In genomic region chr11:118469509-118470160, GRCm38 (mm10) we compare ENCODE assay signal across 9 mouse cellular contexts. TPM values are rescaled to one million over a fixed set of nuclear protein-coding genes. Genes with fewer than 3 reads are reported as not detected.
A peak's percentile ranks its signal among the peaks of the same experiment; 100 is the strongest.
DNase-seq lines count a peak whose midpoint lies in the region; ATAC-seq and TF ChIP-seq lines count a peak whose summit lies in the region.
"Had no signal": no experiment of that assay in that cellular context is flagged by ENCODE, and none has a peak within 500 bp of the region (broad histone marks: within the 10 kb centered on the region; RNA-seq: fewer than 3 reads in every experiment).

No protein-coding gene starts in this region.

- H3K4me2 ChIP-seq in heart, embryonic 16.5 days (ENCODE audit: low read depth, low read length), result no peak overlapping the region
- no peak overlapping the region for H3K4me2 ChIP-seq in heart, embryonic 11.5 days
- H3K4me2 ChIP-seq in midbrain, embryonic 13.5 days (replicated peaks), result no peak overlapping the region
- H3K4me2 ChIP-seq in midbrain, embryonic 11.5 days, result no peak overlapping the region
- H3K4me2 ChIP-seq in liver, embryonic 13.5 days, result peak overlapping the region; percentile 28; the same call in 1 of the 2 replicates

- no peak for ATAC-seq in heart, embryonic 16.5 days (replicated peaks; ENCODE audit: extremely low read depth, insufficient read depth, low FRiP score)
- ATAC-seq in heart, embryonic 11.5 days (replicated peaks; ENCODE audit: insufficient number of reproducible peaks, low FRiP score, low TSS enrichment), result no peak
- ATAC-seq in midbrain, embryonic 13.5 days, result no peak
- no peak for ATAC-seq in midbrain, embryonic 11.5 days (ENCODE audit: low FRiP score)
- no peak for ATAC-seq in liver, embryonic 13.5 days (ENCODE audit: low read depth)

- TF ChIP-seq CTCF in small intestine, adult 2 months (IDR thresholded peaks at IDR 0.05; ENCODE audit: extremely low read depth, insufficient read length, insufficient replicate concordance, low read depth, low read length), result no peak

- H3K9ac ChIP-seq in heart, embryonic 16.5 days (ENCODE audit: low read length), result no peak overlapping the region; the same call in 1 of the 2 replicates
- no peak overlapping the region for H3K9ac ChIP-seq in heart, embryonic 11.5 days (ENCODE audit: low read depth, low read length)
- no peak overlapping the region for H3K9ac ChIP-seq in midbrain, embryonic 13.5 days (replicated peaks)
- H3K9ac ChIP-seq in midbrain, embryonic 11.5 days (ENCODE audit: low read length), result no peak overlapping the region
- H3K9ac ChIP-seq in liver, embryonic 13.5 days, result peak overlapping the region; percentile 26; the same call in 1 of the 2 replicates

- H3K4me3 ChIP-seq in heart, embryonic 16.5 days (ENCODE audit: low read length), result no peak overlapping the region
- no peak overlapping the region for H3K4me3 ChIP-seq in heart, embryonic 11.5 days (ENCODE audit: low read depth, low read length)
- no peak overlapping the region for H3K4me3 ChIP-seq in midbrain, embryonic 13.5 days (replicated peaks)
- H3K4me3 ChIP-seq in midbrain, embryonic 11.5 days (ENCODE audit: low read depth, low read length), result no peak overlapping the region
- H3K4me3 ChIP-seq in liver, embryonic 13.5 days (replicated peaks), result no peak overlapping the region
- H3K4me3 ChIP-seq in small intestine, adult 2 months (ENCODE audit: low read depth, low read length), result peak overlapping the region; percentile 16; the same call in 1 of the 2 replicates

- no peaks in the 10 kb centered on the region for H3K36me3 ChIP-seq in heart, embryonic 16.5 days (ENCODE audit: control insufficient read depth, insufficient read depth)
- H3K36me3 ChIP-seq in heart, embryonic 11.5 days (ENCODE audit: control insufficient read depth, insufficient read depth, low read length), result no peaks in the 10 kb centered on the region
- H3K36me3 ChIP-seq in midbrain, embryonic 13.5 days, result no peaks in the 10 kb centered on the region
- no peaks in the 10 kb centered on the region for H3K36me3 ChIP-seq in midbrain, embryonic 11.5 days (ENCODE audit: control insufficient read depth, insufficient read depth, low read length)
- no peaks in the 10 kb centered on the region for H3K36me3 ChIP-seq in liver, embryonic 13.5 days
- H3K36me3 ChIP-seq in small intestine, adult 2 months (ENCODE audit: control insufficient read depth, insufficient read depth, low read length), result no peaks in the 10 kb centered on the region

- no peaks in the 10 kb centered on the region for H3K9me3 ChIP-seq in heart, embryonic 16.5 days (replicated peaks; ENCODE audit: control insufficient read depth, low read length)
- no peaks in the 10 kb centered on the region for H3K9me3 ChIP-seq in heart, embryonic 11.5 days (replicated peaks; ENCODE audit: control insufficient read depth, low read length)
- H3K9me3 ChIP-seq in midbrain, embryonic 13.5 days, result no peaks in the 10 kb centered on the region
- no peaks in the 10 kb centered on the region for H3K9me3 ChIP-seq in midbrain, embryonic 11.5 days (ENCODE audit: control insufficient read depth, low read length)
- H3K9me3 ChIP-seq in liver, embryonic 13.5 days (replicated peaks), result no peaks in the 10 kb centered on the region

- peak overlapping the region; percentile 72 for H3K27ac ChIP-seq in heart, embryonic 16.5 days (ENCODE audit: low read length)
- no peak overlapping the region for H3K27ac ChIP-seq in heart, embryonic 11.5 days (ENCODE audit: low read depth, low read length)
- H3K27ac ChIP-seq in midbrain, embryonic 13.5 days, result peak overlapping the region; percentile 4; the same call in 1 of the 2 replicates
- H3K27ac ChIP-seq in midbrain, embryonic 11.5 days (ENCODE audit: low read depth, low read length), result no peak overlapping the region
- H3K27ac ChIP-seq in liver, embryonic 13.5 days, result peak overlapping the region; percentile 73
- peak overlapping the region; percentile 99 for H3K27ac ChIP-seq in small intestine, adult 2 months (ENCODE audit: insufficient read depth, low read depth, low read length)

- DNase-seq in midbrain, embryonic 11.5 days (ENCODE audit: low spot score, missing footprints), result no peak
- no peak for DNase-seq in liver, embryonic 13.5 days
- DNase-seq in embryo, embryonic 11 days, result no peak
- no peak for DNase-seq in layer of hippocampus, adult 9-10 months (ENCODE audit: low spot score)
- DNase-seq: right cerebral cortex, postnatal 25 days had no signal

- H3K27me3 ChIP-seq in heart, embryonic 16.5 days (ENCODE audit: control insufficient read depth, insufficient read depth, low read length), result no peaks in the 10 kb centered on the region
- no peaks in the 10 kb centered on the region for H3K27me3 ChIP-seq in heart, embryonic 11.5 days (ENCODE audit: control insufficient read depth, insufficient read depth, low read length)
- H3K27me3 ChIP-seq in midbrain, embryonic 13.5 days, result no peaks in the 10 kb centered on the region
- H3K27me3 ChIP-seq in midbrain, embryonic 11.5 days (ENCODE audit: control insufficient read depth, insufficient read depth, low read length), result no peaks in the 10 kb centered on the region
- no peaks in the 10 kb centered on the region for H3K27me3 ChIP-seq in liver, embryonic 13.5 days
- H3K27me3 ChIP-seq in small intestine, adult 2 months (ENCODE audit: control insufficient read depth, insufficient read depth, low read length), result no peaks in the 10 kb centered on the region

- H3K4me1 ChIP-seq in heart, embryonic 16.5 days (ENCODE audit: control insufficient read depth, insufficient read depth, low read length), result peaks cover 13% of the 10 kb centered on the region
- H3K4me1 ChIP-seq in heart, embryonic 11.5 days (ENCODE audit: control insufficient read depth, insufficient read depth, low read length), result peaks cover 3% of the 10 kb centered on the region; the same call in 1 of the 2 replicates
- peaks cover 8% of the 10 kb centered on the region; the same call in 1 of the 2 replicates for H3K4me1 ChIP-seq in midbrain, embryonic 13.5 days (replicated peaks)
- H3K4me1 ChIP-seq in midbrain, embryonic 11.5 days (ENCODE audit: control insufficient read depth, insufficient read depth, low read length), result no peaks in the 10 kb centered on the region
- H3K4me1 ChIP-seq in liver, embryonic 13.5 days (replicated peaks), result peaks cover 50% of the 10 kb centered on the region
- peaks cover 24% of the 10 kb centered on the region for H3K4me1 ChIP-seq in small intestine, adult 2 months (ENCODE audit: control insufficient read depth, insufficient read depth, insufficient read length, low read length)

- no peak for TF ChIP-seq POLR2A in small intestine, adult 2 months (IDR thresholded peaks at IDR 0.05; ENCODE audit: low read depth, low read length)

- 78% methylated on average over 10 of the region's 10 CpGs for WGBS in heart, embryonic 16.5 days
- WGBS in heart, embryonic 11.5 days (ENCODE audit: insufficient replicate concordance), result 84% methylated on average over 10 of the region's 10 CpGs
- WGBS in midbrain, embryonic 13.5 days, result 85% methylated on average over 10 of the region's 10 CpGs
- WGBS in midbrain, embryonic 11.5 days, result 86% methylated on average over 10 of the region's 10 CpGs
- WGBS in liver, embryonic 13.5 days (ENCODE audit: insufficient replicate concordance), result 66% methylated on average over 10 of the region's 10 CpGs
- 32% methylated on average over 10 of the region's 10 CpGs for WGBS in small intestine, adult 2 months

RNA-seq across cellular contexts. Expression of gene Engase, which starts 7.0 kb away (rescaled TPM):
- polyA plus RNA-seq in heart, embryonic 16.5 days (2015; fragmentation: Nextera tagmentation; extraction: Ambion mirVana), result 4.0 and 5.8 TPM in 2 replicates
- 3.9 and 4.3 TPM in 2 replicates for polyA plus RNA-seq in heart, embryonic 11.5 days (2014; fragmentation: Nextera tagmentation; extraction: Ambion mirVana)
- polyA plus RNA-seq in midbrain, embryonic 13.5 days (2015; fragmentation: Nextera tagmentation; extraction: Ambion mirVana), result 6.3 and 6.4 TPM in 2 replicates
- polyA plus RNA-seq in midbrain, embryonic 11.5 days (2014; fragmentation: Nextera tagmentation; extraction: Ambion mirVana), result 4.4 and 6.4 TPM in 2 replicates
- polyA plus RNA-seq in liver, embryonic 13.5 days (2015; fragmentation: Nextera tagmentation; extraction: Ambion mirVana), result 8.1 and 8.8 TPM in 2 replicates
- polyA plus RNA-seq in small intestine, adult 2 months (2012; rRNA removed), result 12.3 and 18.3 TPM in 2 replicates

RNA-seq across cellular contexts. Expression of gene C1qtnf1, which starts 41.6 kb away (rescaled TPM):
- 8.9 and 9.3 TPM in 2 replicates for polyA plus RNA-seq in heart, embryonic 16.5 days (2015; fragmentation: Nextera tagmentation; extraction: Ambion mirVana)
- polyA plus RNA-seq in heart, embryonic 11.5 days (2014; fragmentation: Nextera tagmentation; extraction: Ambion mirVana), result 2.7 and 4.2 TPM in 2 replicates
- polyA plus RNA-seq in midbrain, embryonic 13.5 days (2015; fragmentation: Nextera tagmentation; extraction: Ambion mirVana), result 2.5 and 2.8 TPM in 2 replicates
- polyA plus RNA-seq in midbrain, embryonic 11.5 days (2014; fragmentation: Nextera tagmentation; extraction: Ambion mirVana), result 1.7 and 2.6 TPM in 2 replicates
- polyA plus RNA-seq in liver, embryonic 13.5 days (2015; fragmentation: Nextera tagmentation; extraction: Ambion mirVana), result 1.1 and 1.4 TPM in 2 replicates
- 3.3 and 4.3 TPM in 2 replicates for polyA plus RNA-seq in small intestine, adult 2 months (2012; rRNA removed)

RNA-seq across cellular contexts. Expression of gene Cant1, which starts 50.7 kb away (rescaled TPM):
- 19.0 and 20.2 TPM in 2 replicates for polyA plus RNA-seq in heart, embryonic 16.5 days (2015; fragmentation: Nextera tagmentation; extraction: Ambion mirVana)
- 16.0 and 17.1 TPM in 2 replicates for polyA plus RNA-seq in heart, embryonic 11.5 days (2014; fragmentation: Nextera tagmentation; extraction: Ambion mirVana)
- polyA plus RNA-seq in midbrain, embryonic 13.5 days (2015; fragmentation: Nextera tagmentation; extraction: Ambion mirVana), result 23.5 and 26.0 TPM in 2 replicates
- 19.4 and 21.7 TPM in 2 replicates for polyA plus RNA-seq in midbrain, embryonic 11.5 days (2014; fragmentation: Nextera tagmentation; extraction: Ambion mirVana)
- 8.3 and 9.4 TPM in 2 replicates for polyA plus RNA-seq in liver, embryonic 13.5 days (2015; fragmentation: Nextera tagmentation; extraction: Ambion mirVana)
- polyA plus RNA-seq in small intestine, adult 2 months (2012; rRNA removed), result 73.6 and 158 TPM in 2 replicates

Comparison
In these comparisons a context has a peak if more than half of its experiments do, and no peak if none do; other contexts are left out.
1. H3K27ac ChIP-seq: peak in heart, embryonic 16.5 days (single experiment), midbrain, embryonic 13.5 days (single experiment), liver, embryonic 13.5 days (single experiment) and small intestine, adult 2 months (single experiment); none in heart, embryonic 11.5 days (single experiment) and midbrain, embryonic 11.5 days (single experiment).